Mouse (Mus musculus) limb, embryonic 11.5 days (tissue): ENCODE measurements around the gene Egf. TPM values are rescaled to one million over a fixed set of nuclear protein-coding genes. Genes with fewer than 3 reads are reported as not detected.

Experiments
- ATAC-seq: fragments of 200-750 bp; cut with Nextera tagmentation; 2 replicates; pipeline ENCODE4 v1.8.0; 2017; ENCODE audit warnings: low read depth; ENCODE audit not compliant: insufficient number of reproducible peaks, low FRiP score, low TSS enrichment
- DNase-seq: peaks from one replicate; pipeline ENCODE4 v3.0.0-alpha.2; 2015; ENCODE audit warnings: low spot score
- H3K27ac ChIP-seq: fragments of 300-500 bp; sonication (generic); replicated peaks from 2 replicates; pipeline ENCODE4 v1.5.1; 2014; ENCODE audit warnings: low read depth, mild to moderate bottlenecking, low read length
- H3K27me3 ChIP-seq: fragments of 300-500 bp; sonication (generic); 2 replicates; pipeline ENCODE4 v1.6.1; 2014; ENCODE audit warnings: mild to moderate bottlenecking, low read length, mixed read lengths; ENCODE audit not compliant: control insufficient read depth, insufficient read depth
- H3K36me3 ChIP-seq: fragments of 300-500 bp; sonication (generic); 2 replicates; pipeline ENCODE4 v1.6.1; 2014; ENCODE audit warnings: mild to moderate bottlenecking, low read length, moderate library complexity, mixed read lengths; ENCODE audit not compliant: control insufficient read depth, insufficient read depth
- H3K4me1 ChIP-seq: fragments of 300-500 bp; sonication (generic); 2 replicates; pipeline ENCODE4 v1.6.1; 2014; ENCODE audit warnings: low read length, mixed read lengths; ENCODE audit not compliant: control insufficient read depth, insufficient read depth
- H3K4me2 ChIP-seq: fragments of 300-500 bp; sonication (generic); 2 replicates; pipeline ENCODE4 v1.6.1; 2014; ENCODE audit warnings: low read depth, mild to moderate bottlenecking, moderate library complexity; ENCODE audit not compliant: severe bottlenecking
- H3K4me3 ChIP-seq: fragments of 300-500 bp; sonication (generic); 2 replicates; pipeline ENCODE4 v1.5.1; 2014; ENCODE audit warnings: low read depth, low read length
- H3K9ac ChIP-seq: fragments of 300-500 bp; sonication (generic); 2 replicates; pipeline ENCODE4 v1.6.1; 2014; ENCODE audit warnings: mild to moderate bottlenecking, low read length
- H3K9me3 ChIP-seq: fragments of 300-500 bp; sonication (generic); 2 replicates; pipeline ENCODE4 v1.6.1; 2016; ENCODE audit warnings: low read length; ENCODE audit not compliant: control insufficient read depth
- WGBS: fragments of 180-500 bp; shearing (Covaris S2); extraction: QIAGEN DNeasy Blood & Tissue Kit; methylation state at CpG from one replicate; pipeline ENCODE4 v1.1.7; 2014; 5-methylcytosine and 5-hydroxymethylcytosine counted together
- microRNA-seq: library from miRNA; unstranded; fragments of <30 nt; microRNA quantifications from one replicate; pipeline ENCODE4, GENCODE M21; 2016
- polyA plus RNA-seq: library from polyadenylated mRNA; unstranded; fragments of >200 nt; fragmentation: Nextera tagmentation; extraction: Ambion mirVana; gene quantifications from 2 replicates; pipeline ENCODE4 v1.2.1, GENCODE M21; 2014

Gene Egf
- polyA plus RNA-seq, 1 experiment from 2014 or later: 0.92 TPM

- H3K27ac ChIP-seq: no peak overlapping the region
- DNase-seq (no peak), ATAC-seq (no peak)
- WGBS: 93% methylated on average over 1 of the region's 1 CpGs
- H3K27me3 ChIP-seq: no peaks in the 10 kb centered on the region
- H3K4me2 ChIP-seq: no peak overlapping the region
- H3K36me3 ChIP-seq: no peaks in the 10 kb centered on the region
- H3K4me3 ChIP-seq: no peak overlapping the region
- H3K4me1 ChIP-seq: no peaks in the 10 kb centered on the region
- H3K9ac ChIP-seq: no peak overlapping the region
- H3K9me3 ChIP-seq: no peaks in the 10 kb centered on the region
These were observed 124.1 kb downstream of the Egf start for GRCm38 (mm10) chr3:129631018-129631417.

Small RNAs within 50 kb of the gene (microRNA-seq; reads per million reads assigned to microRNA genes)
- not detected for gene Gm24515

Other genes starting within 250 kb of the Egf start
- gene Elovl6, start 223.0 kb downstream of the Egf start, polyA plus RNA-seq: 53.2 and 62.9 TPM in 2 replicates
- not detected in 2 replicates for gene Lrit3, start 48.7 kb upstream of the Egf start, polyA plus RNA-seq
- 0.09 TPM in 1 of 2 replicates, not detected in the other for gene Rrh, start 67.3 kb upstream of the Egf start, polyA plus RNA-seq
- 44.1 and 55.8 TPM in 2 replicates for gene Gar1, start 76.1 kb upstream of the Egf start, polyA plus RNA-seq
- 0.09 TPM in 1 of 2 replicates, not detected in the other for gene Cfi, start 80.6 kb upstream of the Egf start, polyA plus RNA-seq
- 23.9 and 25.9 TPM in 2 replicates for gene Pla2g12a, start 123.3 kb upstream of the Egf start, polyA plus RNA-seq
- 109 and 120 TPM in 2 replicates for gene Casp6, start 146.1 kb upstream of the Egf start, polyA plus RNA-seq
- 12.5 and 14.1 TPM in 2 replicates for gene Mcub, start 214.9 kb upstream of the Egf start, polyA plus RNA-seq